In the genomic region with DNA sequence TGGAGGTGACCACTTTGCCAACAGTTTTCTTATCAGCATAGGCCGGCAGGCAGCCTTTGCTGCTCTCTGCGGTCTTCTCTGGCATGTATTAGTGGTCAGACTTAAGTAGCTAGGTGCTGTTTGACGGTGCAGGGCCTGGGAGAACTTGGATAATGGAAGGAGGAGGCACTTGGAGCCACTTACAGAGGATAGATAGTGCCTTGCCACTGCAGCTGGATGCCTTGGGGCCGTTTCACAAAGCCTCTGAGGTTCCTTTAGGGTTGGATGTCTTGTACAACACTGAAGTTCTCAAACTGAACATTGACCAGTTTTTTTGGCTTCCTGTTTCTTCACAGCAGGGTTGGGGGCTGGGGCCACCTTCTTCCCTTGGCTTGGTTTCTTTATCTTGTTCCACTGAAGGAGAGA, we compare ENCODE assay signal across 17 mouse cellular contexts.
A peak's percentile ranks its signal among the peaks of the same experiment; 100 is the strongest.
DNase-seq lines count a peak whose midpoint lies in the region; ATAC-seq and TF ChIP-seq lines count a peak whose summit lies in the region.
"Had no signal": no experiment of that assay in that cellular context is flagged by ENCODE, and none has a peak within 500 bp of the region (broad histone marks: within the 10 kb centered on the region; RNA-seq: fewer than 3 reads in every experiment).

No protein-coding gene starts in this region.

- no peaks in the 10 kb centered on the region for H3K9me3 ChIP-seq in midbrain, embryonic 15.5 days
- H3K9me3 ChIP-seq: stomach, embryonic 15.5 days had no signal

- no peaks in the 10 kb centered on the region for H3K36me3 ChIP-seq in spleen, adult 2 months (ENCODE audit: control insufficient read depth, insufficient read depth, low read length)
- no peaks in the 10 kb centered on the region for H3K36me3 ChIP-seq in midbrain, embryonic 15.5 days (replicated peaks)
- H3K36me3 ChIP-seq: neural tube, embryonic 13.5 days; stomach, embryonic 15.5 days had no signal

- H3K4me3 ChIP-seq in spleen, adult 2 months (ENCODE audit: extremely low read depth, insufficient read depth, insufficient read length), result no peak overlapping the region
- no peak overlapping the region for H3K4me3 ChIP-seq in midbrain, embryonic 15.5 days
- H3K4me3 ChIP-seq: hindbrain, embryonic 10.5 days; layer of hippocampus, adult 2 months; midbrain, embryonic 10.5 days; neural tube, embryonic 13.5 days; stomach, embryonic 15.5 days had no signal

- H3K9ac ChIP-seq in midbrain, embryonic 15.5 days, result no peak overlapping the region
- H3K9ac ChIP-seq: neural tube, embryonic 13.5 days; stomach, embryonic 15.5 days had no signal

- WGBS in spleen, adult 2 months, result 23% methylated on average over 4 of the region's 4 CpGs
- WGBS in midbrain, embryonic 15.5 days, result 83% methylated on average over 4 of the region's 4 CpGs

- no peaks in the 10 kb centered on the region for H3K27me3 ChIP-seq in spleen, adult 2 months (ENCODE audit: control insufficient read depth, insufficient read depth, low read length)
- peaks cover 3% of the 10 kb centered on the region; the same call in 1 of the 2 replicates for H3K27me3 ChIP-seq in midbrain, embryonic 15.5 days (replicated peaks)
- H3K27me3 ChIP-seq: Patski; stomach, embryonic 15.5 days had no signal

- DNase-seq in CD4-positive, CD25-positive, alpha-beta regulatory T cell, adult 2 months (ENCODE audit: low read depth, low spot score), result peak; percentile 34
- DNase-seq in spleen, adult 2 months (ENCODE audit: low read depth in 1 of 2, low spot score in 2 of 2), result no peak
- DNase-seq in spleen, adult 18-20 months, result no peak
- DNase-seq in thymus, postnatal 4 days, result peak; percentile 64
- DNase-seq in cerebellum, adult 11-12 months, result no peak
- DNase-seq: adrenal gland, adult 8-10 months; kidney, adult 11 months had no signal

- no peak for TF ChIP-seq CTCF in spleen, adult 2 months (IDR thresholded peaks at IDR 0.05; ENCODE audit: extremely low read depth, insufficient read depth, insufficient read length, insufficient replicate concordance)

- no peak overlapping the region for H3K4me2 ChIP-seq in midbrain, embryonic 15.5 days
- H3K4me2 ChIP-seq: neural tube, embryonic 13.5 days; stomach, embryonic 15.5 days had no signal

- peak overlapping the region; percentile 75 for H3K27ac ChIP-seq in spleen, adult 2 months (ENCODE audit: insufficient read depth, low read length)
- no peak overlapping the region for H3K27ac ChIP-seq in midbrain, embryonic 15.5 days
- H3K27ac ChIP-seq: hindbrain, embryonic 10.5 days; layer of hippocampus, adult 2 months; midbrain, embryonic 10.5 days; neural tube, embryonic 13.5 days; stomach, embryonic 15.5 days had no signal

- H3K4me1 ChIP-seq in spleen, adult 2 months (ENCODE audit: control insufficient read depth, insufficient read depth, insufficient read length), result peaks cover 42% of the 10 kb centered on the region
- H3K4me1 ChIP-seq in midbrain, embryonic 15.5 days, result peaks cover 11% of the 10 kb centered on the region

- TF ChIP-seq POLR2A in spleen, adult 2 months (IDR thresholded peaks at IDR 0.05; ENCODE audit: low read depth, low read length), result no peak

- ATAC-seq in CD4-positive, CD25-positive, alpha-beta regulatory T cell, adult 4 months, result no peak
- peak; percentile 52 for ATAC-seq in megakaryocyte, adult 5-6 weeks (ENCODE audit: poor library complexity, severe bottlenecking)
- ATAC-seq in midbrain, embryonic 15.5 days (replicated peaks), result no peak
- ATAC-seq: forebrain, embryonic 16.5 days; Patski had no signal

Comparison
In these comparisons a context has a peak if more than half of its experiments do, and no peak if none do; other contexts are left out.
1. DNase-seq: peak in CD4-positive, CD25-positive, alpha-beta regulatory T cell, adult 2 months (single experiment) and thymus, postnatal 4 days (single experiment); none in spleen, adult 2 months (0 of 2), spleen, adult 18-20 months (0 of 2) and cerebellum, adult 11-12 months (single experiment).